ENCODE assay signal across 21 mouse cellular contexts in the genomic region with DNA sequence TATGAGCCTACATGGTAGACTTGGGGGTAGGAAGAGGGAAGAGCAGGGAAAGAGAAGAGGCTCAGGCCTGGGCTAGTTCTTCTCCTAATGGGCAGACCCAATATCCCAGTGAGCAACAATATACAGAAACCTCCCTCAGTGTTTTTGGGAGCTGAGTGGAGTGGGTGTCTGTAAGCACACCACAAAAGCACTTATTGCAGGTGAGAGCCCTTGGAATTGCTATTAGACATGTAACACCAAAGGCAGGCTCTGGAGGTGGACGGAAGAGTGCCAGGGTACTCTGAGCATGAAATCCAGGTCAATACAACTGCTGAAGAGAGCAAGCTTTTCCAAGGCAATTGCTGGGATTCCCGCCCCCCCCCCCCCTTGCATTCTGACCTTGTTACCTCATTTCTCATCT.
"Had no signal": no experiment of that assay in that cellular context is flagged by ENCODE, and none has a peak within 500 bp of the region (broad histone marks: within the 10 kb centered on the region; RNA-seq: fewer than 3 reads in every experiment).

No protein-coding gene starts in this region.

- ATAC-seq: intestine, embryonic 15.5 days; midbrain, embryonic 13.5 days; midbrain, embryonic 16.5 days had no signal

- H3K4me1 ChIP-seq: intestine, embryonic 15.5 days; liver, embryonic 13.5 days; lung, embryonic 15.5 days; megakaryocyte, embryonic 14.5 days; stomach, embryonic 15.5 days had no signal

- H3K27ac ChIP-seq: intestine, embryonic 15.5 days; limb, embryonic 12.5 days; limb, embryonic 15.5 days; liver, embryonic 13.5 days; lung, embryonic 15.5 days; midbrain, embryonic 10.5 days; midbrain, embryonic 13.5 days; neural tube, embryonic 13.5 days; stomach, embryonic 15.5 days had no signal

- H3K27me3 ChIP-seq: intestine, embryonic 15.5 days; limb, embryonic 12.5 days; limb, embryonic 15.5 days; liver, embryonic 13.5 days; lung, embryonic 15.5 days; megakaryocyte, embryonic 14.5 days; midbrain, embryonic 13.5 days; neural tube, embryonic 13.5 days; stomach, embryonic 15.5 days had no signal

- H3K36me3 ChIP-seq: intestine, embryonic 15.5 days; limb, embryonic 12.5 days; limb, embryonic 15.5 days; liver, embryonic 13.5 days; lung, embryonic 15.5 days; neural tube, embryonic 13.5 days; stomach, embryonic 15.5 days had no signal

- H3K9ac ChIP-seq: intestine, embryonic 15.5 days; limb, embryonic 12.5 days; limb, embryonic 15.5 days; liver, embryonic 13.5 days; lung, embryonic 15.5 days; midbrain, embryonic 13.5 days; neural tube, embryonic 13.5 days; stomach, embryonic 15.5 days had no signal

- H3K4me2 ChIP-seq: intestine, embryonic 15.5 days; limb, embryonic 12.5 days; limb, embryonic 15.5 days; liver, embryonic 13.5 days; lung, embryonic 15.5 days; midbrain, embryonic 13.5 days; neural tube, embryonic 13.5 days; stomach, embryonic 15.5 days had no signal

- DNase-seq: kidney, adult 18-20 months; kidney, adult 9 months; kidney, postnatal 14 days; kidney, postnatal 4 days; left cerebral cortex, postnatal 4 days; liver, embryonic 13.5 days; retina, postnatal 1 day; right cerebral cortex, postnatal 25 days; spleen, adult 18-20 months; thymus, postnatal 25 days had no signal

- H3K4me3 ChIP-seq: intestine, embryonic 15.5 days; limb, embryonic 12.5 days; limb, embryonic 15.5 days; liver, embryonic 13.5 days; lung, embryonic 15.5 days; megakaryocyte, embryonic 14.5 days; midbrain, embryonic 10.5 days; midbrain, embryonic 13.5 days; myocyte; neural tube, embryonic 13.5 days; stomach, embryonic 15.5 days had no signal

- H3K9me3 ChIP-seq: intestine, embryonic 15.5 days; limb, embryonic 12.5 days; limb, embryonic 15.5 days; liver, embryonic 13.5 days; lung, embryonic 15.5 days; midbrain, embryonic 10.5 days; midbrain, embryonic 13.5 days; neural tube, embryonic 13.5 days; stomach, embryonic 15.5 days had no signal
